ENCODE assay signal across 9 mouse cellular contexts in the genomic region with DNA sequence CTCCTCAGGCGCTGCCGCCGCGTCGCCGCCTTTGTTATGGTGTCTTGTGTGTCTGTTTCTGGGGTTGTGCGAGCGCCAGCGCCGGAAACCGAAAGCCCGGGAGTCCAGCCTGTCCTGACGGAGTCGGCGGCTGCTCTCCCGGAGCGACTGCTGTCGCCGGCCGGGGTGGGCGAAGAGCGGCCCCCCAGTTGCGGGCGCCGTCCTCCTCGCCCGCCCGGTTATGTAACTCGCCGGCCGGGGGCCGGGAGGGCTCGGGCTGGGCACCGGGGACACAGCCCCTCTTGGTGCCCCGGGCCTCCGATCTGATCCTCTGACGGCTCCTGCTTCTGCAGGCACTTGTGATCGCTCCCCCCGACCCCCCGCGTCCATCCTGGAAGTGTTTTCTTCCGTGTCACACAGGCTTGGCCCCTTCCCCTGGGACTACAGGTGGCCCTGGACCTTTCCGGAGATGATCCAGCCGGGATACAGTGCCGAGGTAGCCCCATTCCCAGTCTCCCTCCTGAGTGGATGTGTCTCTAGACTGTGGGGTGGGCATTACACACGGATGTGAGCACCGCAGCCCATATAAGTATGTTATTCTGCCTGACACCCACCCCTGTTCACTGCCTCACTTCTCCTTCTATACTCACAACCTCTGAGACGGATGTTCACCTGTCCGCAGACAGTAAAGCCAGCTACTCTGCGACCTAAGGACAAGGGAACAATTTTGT. TPM values are rescaled to one million over a fixed set of nuclear protein-coding genes. Genes with fewer than 3 reads are reported as not detected.
DNase-seq lines count a peak whose midpoint lies in the region; ATAC-seq and TF ChIP-seq lines count a peak whose summit lies in the region.
"Had no signal": no experiment of that assay in that cellular context is flagged by ENCODE, and none has a peak within 500 bp of the region (broad histone marks: within the 10 kb centered on the region; RNA-seq: fewer than 3 reads in every experiment).

No protein-coding gene starts in this region.

- intact Hi-C loops in gastrocnemius, postnatal 14 days (cut with DNase I; ENCODE audit: low total_unique reads), result no loop called here

- peak; percentile 19 for DNase-seq in gastrocnemius, postnatal 14 days
- no peak for DNase-seq in gastrocnemius, adult 8-10 months (ENCODE audit: low spot score in 2 of 2)
- DNase-seq in embryo, embryonic 11.5 days (ENCODE audit: low read depth, low spot score), result peak; percentile 26
- DNase-seq in layer of hippocampus, adult 18-20 months (ENCODE audit: low spot score in 2 of 2), result no peak

- H3K27me3 ChIP-seq in ES-Bruce4 (ENCODE audit: control insufficient read depth, insufficient read depth, low read length, poor library complexity, severe bottlenecking), result no peaks in the 10 kb centered on the region
- no peaks in the 10 kb centered on the region for H3K27me3 ChIP-seq in hindbrain, embryonic 12.5 days
- no peaks in the 10 kb centered on the region for H3K27me3 ChIP-seq in liver, embryonic 15.5 days
- no peaks in the 10 kb centered on the region for H3K27me3 ChIP-seq in neural tube, embryonic 15.5 days (replicated peaks)

- 3% methylated on average over 45 of the region's 50 CpGs for WGBS in hindbrain, embryonic 12.5 days
- WGBS in liver, embryonic 15.5 days (ENCODE audit: insufficient replicate concordance), result 2% methylated on average over 50 of the region's 50 CpGs
- WGBS in neural tube, embryonic 15.5 days, result 4% methylated on average over 48 of the region's 50 CpGs

- H3K4me2 ChIP-seq in hindbrain, embryonic 12.5 days (replicated peaks), result peak overlapping the region; percentile 82
- H3K4me2 ChIP-seq in liver, embryonic 15.5 days, result peak overlapping the region; percentile 92
- H3K4me2 ChIP-seq in neural tube, embryonic 15.5 days, result peak overlapping the region; percentile 87

- TF ChIP-seq CTCF in ES-Bruce4 (IDR thresholded peaks at IDR 0.05; ENCODE audit: low read depth, low read length), result no peak

- peak overlapping the region; percentile 76 for H3K4me3 ChIP-seq in ES-Bruce4 (ENCODE audit: low read depth, low read length)
- H3K4me3 ChIP-seq in hindbrain, embryonic 12.5 days, result peak overlapping the region; percentile 95
- peak overlapping the region; percentile 80 for H3K4me3 ChIP-seq in liver, embryonic 15.5 days (replicated peaks)
- H3K4me3 ChIP-seq in neural tube, embryonic 15.5 days (replicated peaks), result peak overlapping the region; percentile 98

- peak; percentile 72 for ATAC-seq in hindbrain, embryonic 12.5 days (ENCODE audit: low FRiP score)
- ATAC-seq in liver, embryonic 15.5 days (ENCODE audit: insufficient read depth), result peak; percentile 53
- ATAC-seq in neural tube, embryonic 15.5 days (ENCODE audit: low FRiP score), result peak; percentile 62

- H3K9me3 ChIP-seq in ES-Bruce4 (replicated peaks; ENCODE audit: control insufficient read depth, insufficient read depth, low read length, poor library complexity, severe bottlenecking), result no peaks in the 10 kb centered on the region
- no peaks in the 10 kb centered on the region for H3K9me3 ChIP-seq in hindbrain, embryonic 12.5 days (replicated peaks)
- no peaks in the 10 kb centered on the region for H3K9me3 ChIP-seq in liver, embryonic 15.5 days (replicated peaks)
- no peaks in the 10 kb centered on the region for H3K9me3 ChIP-seq in neural tube, embryonic 15.5 days (replicated peaks)

- H3K9ac ChIP-seq in ES-Bruce4 (ENCODE audit: low read depth, poor library complexity, severe bottlenecking), result peak overlapping the region; percentile 97
- H3K9ac ChIP-seq in hindbrain, embryonic 12.5 days, result peak overlapping the region; percentile 97
- H3K9ac ChIP-seq in liver, embryonic 15.5 days, result peak overlapping the region; percentile 93
- H3K9ac ChIP-seq in neural tube, embryonic 15.5 days (replicated peaks), result peak overlapping the region; percentile 79

- no peak for TF ChIP-seq EP300 in ES-Bruce4 (IDR thresholded peaks at IDR 0.05; ENCODE audit: insufficient read depth, low read depth, low read length)

- H3K36me3 ChIP-seq in ES-Bruce4 (ENCODE audit: control insufficient read depth, insufficient read depth, low read length, poor library complexity, severe bottlenecking), result no peaks in the 10 kb centered on the region
- H3K36me3 ChIP-seq in hindbrain, embryonic 12.5 days, result 0 out of 2 replicates have a peak, but pooled peaks cover 3% of the 10 kb centered on the region
- 0 out of 2 replicates have a peak, but pooled peaks cover 3% of the 10 kb centered on the region for H3K36me3 ChIP-seq in liver, embryonic 15.5 days (replicated peaks)
- H3K36me3 ChIP-seq in neural tube, embryonic 15.5 days, result no peaks in the 10 kb centered on the region

- no peaks in the 10 kb centered on the region for H3K4me1 ChIP-seq in ES-Bruce4 (ENCODE audit: control insufficient read depth, insufficient read depth, low read length)
- peaks cover 25% of the 10 kb centered on the region for H3K4me1 ChIP-seq in hindbrain, embryonic 12.5 days
- H3K4me1 ChIP-seq in liver, embryonic 15.5 days (replicated peaks), result peaks cover 42% of the 10 kb centered on the region
- peaks cover 22% of the 10 kb centered on the region for H3K4me1 ChIP-seq in neural tube, embryonic 15.5 days

- H3K27ac ChIP-seq in ES-Bruce4 (ENCODE audit: insufficient read depth, low read length), result peak overlapping the region; percentile 46
- H3K27ac ChIP-seq in hindbrain, embryonic 12.5 days, result peak overlapping the region; percentile 92
- H3K27ac ChIP-seq in liver, embryonic 15.5 days (replicated peaks), result peak overlapping the region; percentile 89
- H3K27ac ChIP-seq in neural tube, embryonic 15.5 days (replicated peaks), result peak overlapping the region; percentile 81

- no peak for TF ChIP-seq POLR2A in ES-Bruce4 (IDR thresholded peaks at IDR 0.05; ENCODE audit: insufficient read depth, low read length)

RNA-seq across cellular contexts. Expression of a gene that starts 0.7 kb away (rescaled TPM):
- 1 to 10 TPM; 3.2 to 3.6 TPM for total RNA-seq in gastrocnemius, postnatal 14 days (2021)
- 1 to 10 TPM; 3.6 to 4.6 (median 4.1) TPM for total RNA-seq in gastrocnemius, adult 8-10 months (2022)
- 26.8 and 30.0 TPM in 2 replicates for polyA plus RNA-seq in ES-Bruce4 (2011; ENCODE audit: insufficient read depth, insufficient read length, low read depth, missing spikeins)
- 20.1 and 24.8 TPM in 2 replicates for polyA plus RNA-seq in hindbrain, embryonic 12.5 days (2016; fragmentation: Nextera tagmentation; extraction: Ambion mirVana)
- polyA plus RNA-seq in liver, embryonic 15.5 days (2015; fragmentation: Nextera tagmentation; extraction: Ambion mirVana), result 9.6 and 9.8 TPM in 2 replicates
- 8.3 and 10.9 TPM in 2 replicates for polyA plus RNA-seq in neural tube, embryonic 15.5 days (2015; fragmentation: Nextera tagmentation; extraction: Ambion mirVana)
- total RNA-seq in layer of hippocampus, adult 18-20 months (2021), result 1 to 10 TPM; 3.6 to 4.3 TPM

RNA-seq across cellular contexts. Expression of a gene that starts 55.2 kb away (rescaled TPM):
- total RNA-seq in gastrocnemius, postnatal 14 days (2021), result not detected
- total RNA-seq in gastrocnemius, adult 8-10 months (2022), result not detected
- 0.78 and 1.2 TPM in 2 replicates for polyA plus RNA-seq in ES-Bruce4 (2011; ENCODE audit: insufficient read depth, insufficient read length, low read depth, missing spikeins)
- polyA plus RNA-seq in hindbrain, embryonic 12.5 days (2016; fragmentation: Nextera tagmentation; extraction: Ambion mirVana), result 0.09 and 0.18 TPM in 2 replicates
- polyA plus RNA-seq in liver, embryonic 15.5 days (2015; fragmentation: Nextera tagmentation; extraction: Ambion mirVana), result 0.23 and 0.33 TPM in 2 replicates
- 0.08 TPM in 1 of 2 replicates, not detected in the other for polyA plus RNA-seq in neural tube, embryonic 15.5 days (2015; fragmentation: Nextera tagmentation; extraction: Ambion mirVana)
- total RNA-seq in layer of hippocampus, adult 18-20 months (2021), result not detected
- total RNA-seq: layer of hippocampus, postnatal 25 days had no signal

Comparison
In these comparisons a context has a peak if more than half of its experiments do, and no peak if none do; other contexts are left out.
1. DNase-seq: peak in gastrocnemius, postnatal 14 days (single experiment) and embryo, embryonic 11.5 days (single experiment); none in gastrocnemius, adult 8-10 months (0 of 2) and layer of hippocampus, adult 18-20 months (0 of 2).
2. Peak in every context shown above with its lines, with median percentiles within 50 percentile points of each other: H3K27ac ChIP-seq, H3K4me3 ChIP-seq, H3K9ac ChIP-seq, ATAC-seq and H3K4me2 ChIP-seq.